Mouse (Mus musculus): ENCODE data around the gene Aatf. TPM values are rescaled to one million over a fixed set of nuclear protein-coding genes. Genes with fewer than 3 reads are reported as not detected.

Gene Aatf
- polyA plus RNA-seq, 1 experiment from 2014 or later, result 51.5 TPM

GRCm38 (mm10) chr11:84476641-84477040, 36.7 kb downstream of the Aatf start:
- Histone ChIP-seq H3K9ac (no peak overlapping the region), H3K9me3 (no peaks in the 10 kb centered on the region), H3K36me3 (peaks cover 8% of the 10 kb centered on the region; the same call in 1 of the 2 replicates), H3K27me3 (no peaks in the 10 kb centered on the region), H3K27ac (no peak overlapping the region), H3K4me3 (no peak overlapping the region), H3K4me1 (no peaks in the 10 kb centered on the region), H3K4me2 (no peak overlapping the region)
- WGBS, result 100% methylated on average over 2 of the region's 2 CpGs
- no peak for ATAC-seq (ENCODE audit: insufficient number of reproducible peaks, low FRiP score, low TSS enrichment, low read depth)

GRCm38 (mm10) chr11:84475991-84476390, 37.3 kb downstream of the Aatf start:
- WGBS, result 87% methylated on average over 4 of the region's 4 CpGs
- H3K27ac ChIP-seq, result no peak overlapping the region
- H3K4me1 ChIP-seq, result no peaks in the 10 kb centered on the region
- H3K9ac ChIP-seq, result no peak overlapping the region
- no peaks in the 10 kb centered on the region for H3K9me3 ChIP-seq
- no peak for ATAC-seq (ENCODE audit: insufficient number of reproducible peaks, low FRiP score, low TSS enrichment, low read depth)
- H3K36me3 ChIP-seq, result peaks cover 8% of the 10 kb centered on the region; the same call in 1 of the 2 replicates
- H3K27me3 ChIP-seq, result no peaks in the 10 kb centered on the region
- H3K4me2 ChIP-seq, result no peak overlapping the region
- no peak overlapping the region for H3K4me3 ChIP-seq

GRCm38 (mm10) chr11:84473093-84473667, 40.1 kb downstream of the Aatf start:
- Histone ChIP-seq H3K4me1 (no peaks in the 10 kb centered on the region), H3K9me3 (no peaks in the 10 kb centered on the region), H3K27ac (no peak overlapping the region), H3K36me3 (peaks cover 17% of the 10 kb centered on the region), H3K9ac (no peak overlapping the region), H3K4me3 (no peak overlapping the region), H3K27me3 (no peaks in the 10 kb centered on the region), H3K4me2 (no peak overlapping the region)
- 81% methylated on average over 4 of the region's 4 CpGs for WGBS
- ATAC-seq (ENCODE audit: insufficient number of reproducible peaks, low FRiP score, low TSS enrichment, low read depth), result no peak

GRCm38 (mm10) chr11:84464571-84464970, 48.8 kb downstream of the Aatf start:
- peaks cover 15% of the 10 kb centered on the region; the same call in 1 of the 2 replicates for H3K36me3 ChIP-seq
- ATAC-seq (ENCODE audit: insufficient number of reproducible peaks, low FRiP score, low TSS enrichment, low read depth), result no peak
- no peaks in the 10 kb centered on the region for H3K9me3 ChIP-seq
- H3K4me3 ChIP-seq, result no peak overlapping the region
- no peak overlapping the region for H3K4me2 ChIP-seq
- no peak overlapping the region for H3K9ac ChIP-seq
- no peaks in the 10 kb centered on the region for H3K4me1 ChIP-seq
- H3K27ac ChIP-seq, result no peak overlapping the region
- H3K27me3 ChIP-seq, result no peaks in the 10 kb centered on the region
- WGBS, result 53% methylated on average over 5 of the region's 5 CpGs

GRCm38 (mm10) chr11:84453901-84454300, 59.4 kb downstream of the Aatf start:
- Histone ChIP-seq H3K36me3 (no peaks in the 10 kb centered on the region), H3K9ac (no peak overlapping the region), H3K4me2 (no peak overlapping the region), H3K27ac (no peak overlapping the region), H3K4me1 (no peaks in the 10 kb centered on the region), H3K27me3 (no peaks in the 10 kb centered on the region), H3K4me3 (no peak overlapping the region), H3K9me3 (no peaks in the 10 kb centered on the region)
- WGBS, result 88% methylated on average over 7 of the region's 7 CpGs
- ATAC-seq (ENCODE audit: insufficient number of reproducible peaks, low FRiP score, low TSS enrichment, low read depth), result no peak

GRCm38 (mm10) chr11:84442554-84443331, 70.6 kb downstream of the Aatf start:
- Histone ChIP-seq H3K4me2 (no peak overlapping the region), H3K9me3 (no peaks in the 10 kb centered on the region), H3K27ac (no peak overlapping the region), H3K4me1 (no peaks in the 10 kb centered on the region), H3K36me3 (peaks cover 23% of the 10 kb centered on the region), H3K9ac (no peak overlapping the region), H3K4me3 (no peak overlapping the region), H3K27me3 (no peaks in the 10 kb centered on the region)
- WGBS, result 85% methylated on average over 4 of the region's 4 CpGs
- no peak for ATAC-seq (ENCODE audit: insufficient number of reproducible peaks, low FRiP score, low TSS enrichment, low read depth)

- peaks cover 17% of the 10 kb centered on the region for H3K36me3 ChIP-seq
- no peaks in the 10 kb centered on the region for H3K4me1 ChIP-seq
- no peaks in the 10 kb centered on the region for H3K27me3 ChIP-seq
- H3K4me2 ChIP-seq, result no peak overlapping the region
- H3K27ac ChIP-seq, result no peak overlapping the region
- WGBS, result 92% methylated on average over 3 of the region's 3 CpGs
- no peak overlapping the region for H3K4me3 ChIP-seq
- no peaks in the 10 kb centered on the region for H3K9me3 ChIP-seq
- no peak overlapping the region for H3K9ac ChIP-seq
- no peak for ATAC-seq (ENCODE audit: insufficient number of reproducible peaks, low FRiP score, low TSS enrichment, low read depth)
These were observed 72.9 kb downstream of the Aatf start for GRCm38 (mm10) chr11:84440402-84440801.

- Histone ChIP-seq H3K4me2 (no peak overlapping the region), H3K4me1 (no peaks in the 10 kb centered on the region), H3K4me3 (no peak overlapping the region), H3K9ac (no peak overlapping the region), H3K9me3 (no peaks in the 10 kb centered on the region), H3K36me3 (no peaks in the 10 kb centered on the region; the same call in 1 of the 2 replicates), H3K27me3 (no peaks in the 10 kb centered on the region), H3K27ac (no peak overlapping the region)
- no peak for ATAC-seq (ENCODE audit: insufficient number of reproducible peaks, low FRiP score, low TSS enrichment, low read depth)
- 71% methylated on average over 6 of the region's 6 CpGs for WGBS
These were observed 78.4 kb downstream of the Aatf start for GRCm38 (mm10) chr11:84434879-84435278.

- Histone ChIP-seq H3K9ac (no peak overlapping the region), H3K9me3 (no peaks in the 10 kb centered on the region), H3K4me3 (no peak overlapping the region), H3K4me2 (no peak overlapping the region), H3K27me3 (no peaks in the 10 kb centered on the region), H3K36me3 (no peaks in the 10 kb centered on the region), H3K4me1 (0 out of 2 replicates have a peak, but pooled peaks cover under 1% of the 10 kb centered on the region), H3K27ac (no peak overlapping the region)
- no peak for ATAC-seq (ENCODE audit: insufficient number of reproducible peaks, low FRiP score, low TSS enrichment, low read depth)
- 77% methylated on average over 4 of the region's 4 CpGs for WGBS
These were observed 83.0 kb downstream of the Aatf start for GRCm38 (mm10) chr11:84430336-84430735.

GRCm38 (mm10) chr11:84429581-84429980, 83.7 kb downstream of the Aatf start:
- Histone ChIP-seq H3K9me3 (no peaks in the 10 kb centered on the region), H3K4me1 (0 out of 2 replicates have a peak, but pooled peaks cover 7% of the 10 kb centered on the region), H3K4me3 (no peak overlapping the region), H3K27me3 (no peaks in the 10 kb centered on the region), H3K36me3 (no peaks in the 10 kb centered on the region), H3K4me2 (no peak overlapping the region), H3K27ac (no peak overlapping the region), H3K9ac (no peak overlapping the region)
- WGBS, result 58% methylated on average over 1 of the region's 1 CpGs
- no peak for ATAC-seq (ENCODE audit: insufficient number of reproducible peaks, low FRiP score, low TSS enrichment, low read depth)

GRCm38 (mm10) chr11:84426633-84426998, 86.7 kb downstream of the Aatf start:
- Histone ChIP-seq H3K9me3 (no peaks in the 10 kb centered on the region), H3K27ac (no peak overlapping the region), H3K36me3 (no peaks in the 10 kb centered on the region), H3K4me3 (no peak overlapping the region), H3K27me3 (no peaks in the 10 kb centered on the region), H3K9ac (no peak overlapping the region), H3K4me2 (no peak overlapping the region), H3K4me1 (0 out of 2 replicates have a peak, but pooled peaks cover 7% of the 10 kb centered on the region)
- no peak for ATAC-seq (ENCODE audit: insufficient number of reproducible peaks, low FRiP score, low TSS enrichment, low read depth)
- WGBS, result 78% methylated on average over 5 of the region's 5 CpGs
